ENCODE assay signal across 12 mouse cellular contexts in the genomic region with DNA sequence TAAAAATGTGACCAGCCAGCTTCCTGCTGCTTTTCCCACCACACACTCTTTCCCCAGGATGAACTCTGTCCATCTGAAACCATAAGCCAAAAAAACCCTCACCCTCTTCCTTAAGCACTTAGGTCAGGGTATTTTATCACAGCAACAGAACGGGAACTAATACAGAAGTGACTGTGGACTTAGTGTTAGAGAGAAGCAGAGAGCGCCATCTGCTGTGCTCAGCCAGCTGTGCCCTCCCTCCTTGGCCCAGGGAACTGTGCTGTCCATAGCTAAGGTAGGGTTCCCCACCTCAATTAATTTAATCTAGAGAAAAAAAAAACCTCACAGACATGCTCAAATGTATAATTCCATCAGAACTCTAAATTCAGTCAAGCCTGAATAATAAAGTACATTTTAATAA. TPM values are rescaled to one million over a fixed set of nuclear protein-coding genes. Genes with fewer than 3 reads are reported as not detected.
A peak's percentile ranks its signal among the peaks of the same experiment; 100 is the strongest.
DNase-seq lines count a peak whose midpoint lies in the region; TF ChIP-seq lines count a peak whose summit lies in the region.
"Had no signal": no experiment of that assay in that cellular context is flagged by ENCODE, and none has a peak within 500 bp of the region (broad histone marks: within the 10 kb centered on the region; RNA-seq: fewer than 3 reads in every experiment).

No protein-coding gene starts in this region.

- no peaks in the 10 kb centered on the region for H3K79me2 ChIP-seq in C2C12 (ENCODE audit: control insufficient read depth, insufficient read depth)

- H3K79me3 ChIP-seq in C2C12 (ENCODE audit: low read depth) = no peaks in the 10 kb centered on the region

- no peaks in the 10 kb centered on the region for H3K36me3 ChIP-seq in C2C12 (ENCODE audit: control insufficient read depth, insufficient read depth)
- H3K36me3 ChIP-seq: hindbrain, embryonic 13.5 days had no signal

- no peak overlapping the region for H3K4me3 ChIP-seq in layer of hippocampus, adult 2 months
- H3K4me3 ChIP-seq in C2C12 (ENCODE audit: insufficient read depth, poor library complexity, severe bottlenecking) = no peak overlapping the region
- H3K4me3 ChIP-seq: hindbrain, embryonic 13.5 days; myocyte had no signal

- H3ac ChIP-seq in C2C12 (ENCODE audit: control insufficient read depth, insufficient read length, low read depth) = no peak overlapping the region

- intact Hi-C loops in heart, postnatal 10 days (cut with DNase I) = loop anchor here (5.0 kb wide), 2 partner anchors 39 to 194 kb away; no protein-coding TSS in a partner anchor

- TF ChIP-seq CTCF in layer of hippocampus, adult 2 months (conservative IDR thresholded peaks at IDR 0.05) = peak; percentile 55
- peak; percentile 84 for TF ChIP-seq CTCF in C2C12 (IDR thresholded peaks at IDR 0.05; ENCODE audit: control insufficient read depth, insufficient read depth, insufficient read length)

- DNase-seq in layer of hippocampus, adult 2 months (ENCODE audit: low spot score in 2 of 2) = no peak
- DNase-seq in layer of hippocampus, postnatal 25 days (ENCODE audit: extremely low spot score in 1 of 2, low spot score in 1 of 2) = no peak
- DNase-seq in 3T3-L1 (ENCODE audit: low read depth, low spot score) = peak; percentile 58
- DNase-seq in embryo, embryonic 11 days = peak; percentile 36
- no peak for DNase-seq in frontal cortex, adult 2 months (ENCODE audit: extremely low spot score in 1 of 2, low spot score in 1 of 2)
- no peak for DNase-seq in adrenal gland, adult (ENCODE audit: inconsistent age in 2 of 2, low spot score in 1 of 2)
- no peak for DNase-seq in heart, postnatal 10 days
- DNase-seq: cerebellum, adult 11-12 months; gastrocnemius, postnatal 10 days had no signal

- no peak overlapping the region for H3K27ac ChIP-seq in layer of hippocampus, adult 2 months
- H3K27ac ChIP-seq: hindbrain, embryonic 13.5 days had no signal

- H3K27me3 ChIP-seq in C2C12 (ENCODE audit: control insufficient read depth, insufficient read depth, insufficient read length) = peaks cover 3% of the 10 kb centered on the region

TF ChIP-seq in C2C12, 6 proteins besides CTCF, POLR2A, EP300 and RAD21:
- no peak for TF ChIP-seq USF1 (IDR thresholded peaks at IDR 0.05; ENCODE audit: low read depth)
- no peak for TF ChIP-seq MYOD1 (IDR thresholded peaks at IDR 0.05; ENCODE audit: control insufficient read depth, insufficient read length, low read depth)
- TF ChIP-seq FOSL1 (IDR thresholded peaks at IDR 0.05; ENCODE audit: insufficient read depth, low read length, poor library complexity, severe bottlenecking) = no peak
- TF ChIP-seq MYOG (IDR thresholded peaks at IDR 0.05; ENCODE audit: control insufficient read depth, extremely low read depth, insufficient read length) = no peak
- no peak for TF ChIP-seq MAX (IDR thresholded peaks at IDR 0.05)
- no peak for TF ChIP-seq CEBPB (IDR thresholded peaks at IDR 0.05; ENCODE audit: low read depth)
TF ChIP-seq in C2C12: peak in this region for 0.

RNA-seq across cellular contexts. Expression of a gene that starts 6.6 kb away (rescaled TPM):
- 10 to 100 TPM in 1 of 2 experiments, 1 to 10 TPM in 1; 7.1 to 11.8 TPM for total RNA-seq in layer of hippocampus, adult 2 months (2021)
- 1 to 10 TPM; 8.4 to 9.4 TPM for total RNA-seq in layer of hippocampus, postnatal 25 days (2021)
- polyA plus RNA-seq in C2C12 (2012; fragmentation: generic; extraction: Trizol) = 17.8 TPM
- 14.5 and 15.7 TPM in 2 replicates for polyA plus RNA-seq in frontal cortex, adult 2 months (2012; rRNA removed)
- total RNA-seq in heart, postnatal 10 days (2021) = 10 to 100 TPM; 54.6 to 59.1 TPM

RNA-seq across cellular contexts. Expression of a gene that starts 26.7 kb away (rescaled TPM):
- total RNA-seq in layer of hippocampus, adult 2 months (2021) = 100 to 1,000 TPM; 144 to 151 TPM
- total RNA-seq in layer of hippocampus, postnatal 25 days (2021) = 100 to 1,000 TPM; 144 to 161 TPM
- 171 TPM for polyA plus RNA-seq in C2C12 (2012; fragmentation: generic; extraction: Trizol)
- polyA plus RNA-seq in frontal cortex, adult 2 months (2012; rRNA removed) = 109 and 111 TPM in 2 replicates
- 10 to 100 TPM; 37.3 to 46.2 TPM for total RNA-seq in heart, postnatal 10 days (2021)

RNA-seq across cellular contexts. Expression of a gene that starts 53.2 kb away (rescaled TPM):
- 10 to 100 TPM; 90.5 to 91.5 TPM for total RNA-seq in layer of hippocampus, adult 2 months (2021)
- total RNA-seq in layer of hippocampus, postnatal 25 days (2021) = 10 to 100 TPM; 88.1 to 89.3 TPM
- 108 TPM for polyA plus RNA-seq in C2C12 (2012; fragmentation: generic; extraction: Trizol)
- polyA plus RNA-seq in frontal cortex, adult 2 months (2012; rRNA removed) = 67.7 and 76.6 TPM in 2 replicates
- total RNA-seq in heart, postnatal 10 days (2021) = 10 to 100 TPM; 45.7 to 47.3 TPM

Comparison
In these comparisons a context has a peak if more than half of its experiments do, and no peak if none do; other contexts are left out.
1. DNase-seq: peak in 3T3-L1 (single experiment) and embryo, embryonic 11 days (single experiment); none in layer of hippocampus, adult 2 months (0 of 2), layer of hippocampus, postnatal 25 days (0 of 2), frontal cortex, adult 2 months (0 of 2), adrenal gland, adult (0 of 2) and heart, postnatal 10 days (0 of 2).
2. RNA of a gene that starts 6.6 kb away (total RNA-seq): 54.6 to 59.1 TPM in heart, postnatal 10 days; 7.1 to 11.8 TPM in layer of hippocampus, adult 2 months and 8.4 to 9.4 TPM in layer of hippocampus, postnatal 25 days; every median in the first group is over 4 times any median in the second.